Mouse (Mus musculus): ENCODE results near the gene Magi2.
A peak's percentile ranks its signal among the peaks of the same experiment; 100 is the strongest.
"Not testable (repeated sequence)": the region's sequence is repeated elsewhere in the genome, so short reads cannot be mapped to it uniquely, and the experiment has no call there.

The Magi2 gene

DNA sequence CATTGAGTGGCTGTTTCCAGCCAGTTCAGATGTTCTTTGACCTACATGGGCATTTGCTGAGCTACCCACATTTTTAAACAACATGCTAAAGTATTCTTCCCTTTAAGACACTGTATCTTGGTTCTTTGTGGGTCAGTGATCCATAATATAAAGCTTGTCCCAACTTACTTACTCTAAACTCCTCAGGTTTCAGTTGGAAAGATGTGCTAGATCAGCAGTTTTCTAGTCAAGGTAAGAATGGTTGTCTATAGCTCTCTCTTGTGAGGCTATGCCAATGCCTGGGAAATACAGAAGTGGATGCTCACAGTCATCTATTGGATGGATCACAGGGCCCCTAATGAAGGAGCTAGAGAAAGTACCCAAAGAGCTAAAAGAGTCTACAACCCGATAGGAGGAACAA is 1045.8 kb downstream of the Magi2 start:
- DNase-seq: not testable (repeated sequence)

GRCm38 (mm10) chr5:20275632-20276031 is 1048.8 kb downstream of the Magi2 start:
- DNase-seq: no peak

- DNase-seq: no peak
Observed at GRCm38 (mm10) chr5:20285080-20285840, 1058.4 kb downstream of the Magi2 start.

DNA sequence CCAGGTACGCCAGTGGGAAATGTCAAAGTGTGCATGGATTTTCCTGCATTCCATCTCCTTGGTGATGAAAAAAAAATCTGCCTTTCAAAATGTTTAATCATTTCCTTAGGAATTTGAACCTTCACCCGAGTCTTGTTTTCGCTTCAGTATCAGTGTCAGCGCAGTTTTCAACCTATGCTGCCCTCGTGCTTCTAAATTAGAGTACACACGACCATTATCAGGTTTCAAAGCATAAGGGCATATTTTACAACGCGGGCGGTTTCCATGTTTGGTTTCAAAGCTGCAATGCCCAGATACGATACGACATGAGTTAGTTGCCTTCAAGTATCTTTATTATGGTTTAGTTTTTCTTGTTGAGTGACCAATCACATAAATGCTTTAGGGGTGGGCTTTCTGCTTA is 1067.7 kb downstream of the Magi2 start:
- DNase-seq: no peak

GRCm38 (mm10) chr5:20299816-20300215 is 1073.0 kb downstream of the Magi2 start:
- DNase-seq: peak; percentile 48

GRCm38 (mm10) chr5:20303056-20303965 is 1076.5 kb downstream of the Magi2 start:
- no peak for DNase-seq

- no peak for DNase-seq
Observed at GRCm38 (mm10) chr5:20320970-20321369, 1094.1 kb downstream of the Magi2 start.

DNA sequence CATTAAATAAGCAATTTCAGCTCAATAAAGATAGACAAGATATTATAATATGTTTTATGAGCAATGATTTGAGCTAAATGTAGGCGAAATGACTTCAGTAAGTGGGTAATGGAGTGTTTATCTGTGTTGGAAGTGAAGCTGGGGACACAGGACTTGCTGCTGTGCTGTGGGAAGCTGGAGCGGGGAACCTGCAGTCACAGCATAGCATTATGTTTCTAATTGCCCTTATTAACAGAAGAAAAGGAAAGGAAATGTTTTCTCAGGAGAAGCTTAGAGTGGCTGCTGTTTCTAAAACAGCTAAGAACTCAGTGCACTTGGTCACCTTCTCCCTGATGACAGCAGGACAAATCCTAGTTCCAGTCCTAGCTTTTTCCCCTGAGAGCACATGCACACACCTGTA is 1098.5 kb downstream of the Magi2 start:
- no peak for DNase-seq

DNA sequence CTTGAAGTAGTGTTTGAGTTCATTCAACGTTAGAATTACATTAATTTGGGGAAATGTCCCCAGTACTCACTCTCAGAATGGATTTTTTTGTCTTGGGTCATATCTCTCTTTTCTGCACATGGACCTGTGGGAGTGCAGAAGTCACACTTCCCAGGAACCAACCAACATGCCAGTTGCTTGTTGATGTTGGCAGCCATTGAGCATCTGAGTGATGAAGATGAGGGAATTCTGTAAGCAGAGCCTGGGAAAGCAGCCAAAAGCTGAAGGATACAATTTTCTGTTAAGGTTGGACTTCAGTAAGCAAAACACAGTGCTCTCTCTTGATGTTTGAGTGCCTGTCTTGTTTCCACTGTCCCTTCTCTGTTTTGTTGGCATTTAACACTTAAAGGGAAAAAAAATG is 1102.1 kb downstream of the Magi2 start:
- no peak for DNase-seq

DNA sequence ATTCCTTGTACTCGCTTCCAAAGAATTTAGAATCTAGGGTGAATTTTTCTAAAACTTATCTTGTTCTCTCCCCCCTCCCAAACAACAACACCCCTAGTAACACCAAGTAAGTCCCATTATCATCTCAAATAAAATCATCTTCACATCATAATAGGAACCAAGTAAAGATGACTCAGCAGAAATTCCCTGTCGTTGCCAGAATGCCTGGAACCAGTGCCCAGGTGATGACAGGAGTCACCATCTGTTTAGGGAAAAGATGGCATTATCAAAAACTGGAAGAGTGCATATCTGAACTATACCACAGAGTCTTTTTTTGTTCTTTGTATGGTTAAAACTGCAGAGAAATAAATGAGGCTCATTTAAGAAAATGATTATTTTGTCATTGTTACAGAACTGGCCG is 1103.2 kb downstream of the Magi2 start:
- no peak for DNase-seq

GRCm38 (mm10) chr5:20332574-20332973 is 1105.7 kb downstream of the Magi2 start:
- peak; percentile 30 for DNase-seq

GRCm38 (mm10) chr5:20334549-20334948 is 1107.7 kb downstream of the Magi2 start:
- DNase-seq: no peak

DNA sequence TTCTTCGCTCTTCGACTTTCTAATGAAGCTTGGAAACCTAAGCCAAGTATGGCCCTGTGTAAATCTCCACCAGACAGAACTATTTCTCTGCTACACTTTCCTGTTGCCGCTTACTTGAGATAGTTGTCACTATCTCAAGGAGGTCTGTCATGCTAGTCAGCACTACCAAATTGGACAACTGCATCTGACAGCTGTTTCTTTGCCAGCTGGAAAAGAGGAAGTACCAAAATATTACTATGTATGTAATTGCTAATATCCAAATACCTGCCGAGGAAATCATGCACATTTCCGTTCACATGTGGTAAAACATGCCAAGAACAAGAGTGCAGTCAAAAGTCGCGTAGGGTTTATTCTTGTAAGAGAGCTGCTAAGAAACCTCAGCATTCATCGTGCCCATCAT is 1126.1 kb downstream of the Magi2 start:
- DNase-seq: no peak

DNA sequence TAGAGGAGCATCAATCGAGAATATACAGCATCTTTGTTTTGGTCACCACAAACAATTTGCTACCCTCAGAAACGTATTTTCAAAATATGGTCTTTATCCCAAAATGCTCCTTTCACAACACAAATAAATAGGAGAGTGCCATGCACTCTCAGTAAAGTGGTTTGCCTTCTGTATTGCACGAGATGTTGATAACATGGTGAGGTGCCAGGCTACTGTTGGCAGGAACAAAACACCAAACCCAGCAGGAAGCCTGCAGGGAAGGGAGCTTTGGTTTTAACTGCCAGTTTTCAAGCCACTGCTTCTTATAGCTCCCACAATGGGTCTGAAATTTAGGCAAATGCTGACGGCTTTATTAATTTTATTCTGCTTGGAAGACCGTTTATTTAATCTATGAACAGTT is 1131.6 kb downstream of the Magi2 start:
- no peak for DNase-seq

DNA sequence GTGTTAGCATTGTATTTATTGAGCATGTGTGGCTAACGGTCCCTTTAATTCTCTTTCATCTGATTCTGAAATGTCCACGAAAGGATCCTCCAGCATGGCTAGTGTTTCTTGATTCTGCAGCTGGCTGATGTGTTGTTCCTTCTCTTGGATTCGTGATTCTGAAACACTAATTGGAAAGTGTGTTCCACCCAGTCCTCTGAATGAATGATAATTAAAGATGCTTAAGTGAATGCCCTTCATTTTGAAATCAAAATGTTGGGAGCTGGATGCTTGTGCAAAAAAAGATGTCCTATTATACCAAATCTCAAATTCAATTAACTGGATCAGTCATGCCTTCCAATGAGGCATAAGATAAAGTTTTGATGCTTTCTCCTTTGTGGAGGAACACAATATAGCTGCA is 1132.2 kb downstream of the Magi2 start:
- DNase-seq: no peak

DNA sequence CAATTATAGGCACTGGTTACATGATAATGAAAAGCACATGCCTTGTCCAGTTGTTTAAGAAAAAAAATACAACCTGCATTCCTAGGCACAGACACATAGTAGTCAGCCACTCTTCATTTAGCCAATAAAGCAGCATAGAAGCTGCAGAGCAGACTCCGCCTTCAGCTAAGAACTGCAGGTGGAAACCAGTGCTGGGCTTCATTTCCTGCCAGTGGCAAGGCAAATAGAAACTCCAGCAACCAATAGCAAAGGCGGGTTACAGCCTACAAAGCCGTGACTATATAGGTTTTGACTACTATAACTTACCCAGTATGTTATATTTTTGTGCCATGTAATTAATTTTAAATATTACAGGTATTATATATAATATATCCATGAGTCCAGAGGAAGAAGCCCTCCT is 1135.3 kb downstream of the Magi2 start:
- DNase-seq: peak; percentile 19

- no peak for DNase-seq
Observed at GRCm38 (mm10) chr5:20363216-20363615, 1136.4 kb downstream of the Magi2 start.

GRCm38 (mm10) chr5:20373586-20373985 is 1146.8 kb downstream of the Magi2 start:
- no peak for DNase-seq

- DNase-seq: no peak
Observed at GRCm38 (mm10) chr5:20378071-20378800, 1151.4 kb downstream of the Magi2 start.

- no peak for DNase-seq
Observed at GRCm38 (mm10) chr5:20404533-20404932, 1177.7 kb downstream of the Magi2 start.

DNA sequence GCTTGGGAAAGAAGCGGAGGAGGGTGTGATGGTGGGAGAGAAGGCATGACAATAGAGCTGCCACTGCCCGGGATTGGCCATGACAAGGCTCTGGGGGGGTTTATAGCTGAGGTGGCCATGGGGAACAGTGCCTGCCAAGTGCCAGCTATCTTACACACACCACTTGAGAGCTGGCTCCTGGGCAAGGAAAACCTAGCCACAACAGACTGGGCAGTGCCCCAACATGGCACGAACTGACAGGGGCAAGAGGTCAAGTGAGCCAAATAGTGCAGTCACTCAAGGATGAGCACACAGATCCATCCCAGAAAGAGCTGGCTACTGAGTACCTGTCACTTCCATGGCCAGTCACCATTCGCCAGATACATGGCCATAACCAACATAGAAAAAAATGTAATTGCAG is 1179.8 kb downstream of the Magi2 start:
- DNase-seq: no peak

DNA sequence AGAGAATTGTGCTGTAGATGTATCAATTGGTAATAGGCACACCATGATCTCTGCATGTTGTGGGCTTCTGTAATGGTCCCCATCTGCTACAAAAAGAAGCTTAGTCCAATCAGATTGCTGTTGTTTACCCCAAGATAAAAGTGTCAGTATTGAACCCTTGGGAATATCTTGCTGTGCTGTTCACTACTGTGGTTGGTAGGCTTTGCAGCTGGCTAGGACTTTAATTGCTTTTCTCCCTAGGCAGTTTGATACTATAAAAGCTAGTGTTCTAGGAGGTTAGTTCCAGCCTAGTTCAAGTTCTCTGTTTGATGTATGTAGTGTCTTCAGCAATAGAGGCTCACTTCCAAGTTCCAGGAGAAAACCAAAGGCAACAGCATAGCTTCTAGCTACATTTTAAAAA is 1188.5 kb downstream of the Magi2 start:
- DNase-seq: no peak

- no peak for DNase-seq
Observed at GRCm38 (mm10) chr5:20417348-20417747, 1190.5 kb downstream of the Magi2 start.

Measured in thymus, postnatal 14 days (tissue).